Mouse (Mus musculus) olfactory bulb, adult 2 months (tissue): ENCODE results near the gene Olfml2a. TPM values are rescaled to one million over a fixed set of nuclear protein-coding genes. Genes with fewer than 3 reads are reported as not detected.

Experiments
- H3K27ac ChIP-seq: fragments of 200-500 bp; 2 replicates; pipeline ENCODE4 v1.5.1; 2012; ENCODE audit warnings: low read depth, low read length; ENCODE audit not compliant: insufficient read depth
- H3K4me1 ChIP-seq: fragments of 200-500 bp; 2 replicates; pipeline ENCODE4 v1.6.1; 2012; ENCODE audit warnings: low read length; ENCODE audit not compliant: control insufficient read depth, insufficient read depth
- H3K4me3 ChIP-seq: fragments of 200-500 bp; 2 replicates; pipeline ENCODE4 v1.5.1; 2012; ENCODE audit warnings: mild to moderate bottlenecking, low read depth, low read length, moderate library complexity; ENCODE audit not compliant: insufficient read depth
- CTCF ChIP-seq: fragments of 200-500 bp; IDR thresholded peaks from 2 replicates; pipeline ENCODE4 v1.5.1; 2012; ENCODE audit warnings: low read depth, mild to moderate bottlenecking, low read length, moderate library complexity; ENCODE audit not compliant: insufficient read depth
- POLR2A ChIP-seq: fragments of 200-500 bp; IDR thresholded peaks from 2 replicates; pipeline ENCODE4 v1.6.1; 2012; ENCODE audit warnings: mild to moderate bottlenecking, low read depth, low read length, moderate library complexity; ENCODE audit not compliant: insufficient read depth
- WGBS: fragments of 180-500 bp; shearing (Covaris S2); methylation state at CpG from one replicate; pipeline ENCODE4 v1.1.7; 2018; 5-methylcytosine and 5-hydroxymethylcytosine counted together
- polyA plus RNA-seq: library from polyadenylated mRNA; stranded (reverse); fragments of >200 nt; gene quantifications from 2 replicates; pipeline ENCODE4 v1.2.4, GENCODE M21; 2012; ENCODE audit warnings: low replicate concordance; ENCODE audit not compliant: missing spikeins, insufficient read depth, insufficient read length

The Olfml2a gene
- polyA plus RNA-seq, 1 experiment, result not detected

DNA sequence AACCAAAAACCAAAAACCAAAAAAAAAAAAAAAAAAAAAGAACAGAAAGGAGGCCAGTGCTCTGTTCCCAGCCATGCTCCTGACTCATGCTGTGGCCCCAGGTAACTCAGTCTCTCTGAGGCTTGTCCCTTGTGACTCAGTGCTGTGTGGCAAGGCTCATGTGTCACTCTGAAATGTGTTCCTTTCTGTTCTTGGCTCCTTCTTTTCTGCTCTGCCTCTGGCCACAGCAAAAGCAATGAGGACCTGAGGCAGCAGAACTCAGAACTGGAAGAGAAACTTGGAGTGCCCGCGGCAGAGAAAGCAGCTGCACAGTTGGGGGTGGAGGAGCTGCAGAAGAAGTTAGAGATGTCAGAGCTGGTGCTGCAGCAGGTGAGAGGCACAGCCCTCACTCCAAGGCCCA, 42.4 kb downstream of the Olfml2a start:
- 50% methylated on average over 2 of the region's 2 CpGs for WGBS
- no peak for TF ChIP-seq CTCF
- TF ChIP-seq POLR2A, result no peak
- H3K4me3 ChIP-seq, result no peak overlapping the region

DNA sequence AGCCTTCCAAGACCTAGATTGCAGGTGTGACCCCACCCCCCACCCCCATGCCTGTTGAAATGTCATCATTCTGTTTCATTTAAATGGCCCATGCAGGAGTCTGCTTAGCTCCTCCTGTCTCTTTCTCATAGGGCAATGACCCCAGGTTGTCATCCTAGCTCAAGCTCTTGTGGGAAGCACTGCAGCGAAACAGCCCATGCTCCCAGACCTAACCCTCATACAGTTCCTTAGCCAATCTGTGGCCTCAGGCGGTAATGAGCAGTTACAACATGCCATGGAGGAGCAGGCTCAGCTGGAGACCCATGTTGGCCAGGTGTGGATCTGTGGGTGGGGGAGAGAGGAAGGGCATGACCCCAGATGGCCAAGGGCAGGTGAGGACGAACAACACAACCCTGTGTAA, 43.4 kb downstream of the Olfml2a start:
- 90% methylated on average over 3 of the region's 3 CpGs for WGBS
- H3K4me3 ChIP-seq, result no peak overlapping the region
- TF ChIP-seq POLR2A, result no peak
- no peak for TF ChIP-seq CTCF
- H3K4me1 ChIP-seq, result 0 out of 2 replicates have a peak, but pooled peaks cover 3% of the 10 kb centered on the region
- no peak overlapping the region for H3K27ac ChIP-seq

More for the DNA sequence above, 42.4 kb downstream of the Olfml2a start:
- Histone ChIP-seq H3K27ac (no peak overlapping the region), H3K4me1 (0 out of 2 replicates have a peak, but pooled peaks cover 3% of the 10 kb centered on the region)

- H3K4me3 ChIP-seq, result no peak overlapping the region
- 0 out of 2 replicates have a peak, but pooled peaks cover 3% of the 10 kb centered on the region for H3K4me1 ChIP-seq
- TF ChIP-seq CTCF (no peak), POLR2A (no peak)
- WGBS, result 89% methylated on average over 21 of the region's 21 CpGs
- no peak overlapping the region for H3K27ac ChIP-seq
These were observed 44.4 kb downstream of the Olfml2a start for GRCm38 (mm10) chr2:38975941-38976805.

DNA sequence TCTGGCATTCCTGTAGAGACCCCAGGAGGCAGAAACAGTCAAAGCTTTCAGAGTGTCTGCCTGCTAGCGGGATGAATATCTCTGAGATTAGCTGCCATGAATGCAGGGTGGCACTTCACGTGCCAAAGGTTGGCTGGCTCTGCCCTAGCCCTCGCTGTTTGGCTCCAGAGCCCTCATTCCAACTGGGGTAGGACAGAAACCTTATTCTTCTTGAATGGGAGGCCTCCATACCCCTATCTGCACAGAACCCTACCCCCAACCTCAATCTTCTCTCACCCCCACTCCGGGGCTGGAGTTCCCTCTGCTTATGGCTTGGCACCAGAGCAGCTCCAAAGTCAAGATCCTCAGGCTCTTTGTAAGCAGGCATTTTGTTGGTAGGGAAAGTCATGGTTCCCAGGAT, 46.1 kb downstream of the Olfml2a start:
- no peak for TF ChIP-seq CTCF
- no peak for TF ChIP-seq POLR2A
- Histone ChIP-seq H3K4me1 (0 out of 2 replicates have a peak, but pooled peaks cover 3% of the 10 kb centered on the region), H3K27ac (no peak overlapping the region), H3K4me3 (no peak overlapping the region)
- 52% methylated on average over 4 of the region's 4 CpGs for WGBS

GRCm38 (mm10) chr2:38983456-38983855, 51.7 kb downstream of the Olfml2a start:
- TF ChIP-seq CTCF (no peak), POLR2A (no peak)
- WGBS, result 100% methylated on average over 2 of the region's 2 CpGs
- no peak overlapping the region for H3K27ac ChIP-seq
- H3K4me1 ChIP-seq, result no peaks in the 10 kb centered on the region; the same call in 1 of the 2 replicates
- no peak overlapping the region for H3K4me3 ChIP-seq

DNA sequence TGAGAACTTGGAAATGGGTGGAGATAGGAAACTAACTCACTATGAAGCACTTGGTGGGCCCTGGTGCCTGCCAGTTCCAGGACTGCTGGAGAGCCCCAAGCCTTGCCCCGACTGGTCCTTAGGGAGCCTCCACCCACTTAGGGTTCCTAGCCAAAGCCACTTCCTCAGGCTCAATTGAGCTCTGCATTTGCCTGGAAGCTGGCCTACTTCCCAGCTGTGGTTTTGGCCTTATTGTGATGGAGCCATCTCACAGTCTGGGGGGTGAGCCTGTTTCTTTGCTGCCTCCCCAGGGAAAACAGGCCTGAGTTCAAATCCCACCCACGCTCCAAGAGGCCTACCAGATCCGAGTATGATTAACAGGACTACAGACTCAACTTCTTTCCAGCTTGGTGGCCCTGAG, 54.8 kb downstream of the Olfml2a start:
- H3K4me1 ChIP-seq, result no peaks in the 10 kb centered on the region; the same call in 1 of the 2 replicates
- no peak overlapping the region for H3K4me3 ChIP-seq
- H3K27ac ChIP-seq, result no peak overlapping the region
- TF ChIP-seq POLR2A (no peak), CTCF (no peak)
- 42% methylated on average over 3 of the region's 3 CpGs for WGBS

DNA sequence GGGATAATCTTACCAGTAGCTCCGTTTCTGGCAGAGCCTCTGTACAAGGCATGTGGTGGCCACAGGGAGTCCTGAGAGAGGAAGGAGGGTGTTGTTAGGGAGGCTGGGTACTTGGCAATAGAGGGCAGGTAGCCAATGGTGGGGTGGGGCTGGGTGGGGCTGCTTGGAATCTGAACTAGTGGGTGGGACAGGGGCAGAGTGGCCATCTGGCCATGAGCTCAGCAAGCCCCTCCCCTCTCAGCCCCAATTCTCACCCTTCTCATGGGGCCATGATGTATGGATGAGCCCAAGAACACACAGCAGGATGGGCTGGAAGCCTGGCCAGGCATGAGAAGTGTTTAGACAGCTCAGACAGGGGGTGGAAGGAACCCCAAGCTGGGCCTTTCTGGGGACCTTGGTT, 55.6 kb downstream of the Olfml2a start:
- WGBS, result 52% methylated on average over 1 of the region's 1 CpGs

DNA sequence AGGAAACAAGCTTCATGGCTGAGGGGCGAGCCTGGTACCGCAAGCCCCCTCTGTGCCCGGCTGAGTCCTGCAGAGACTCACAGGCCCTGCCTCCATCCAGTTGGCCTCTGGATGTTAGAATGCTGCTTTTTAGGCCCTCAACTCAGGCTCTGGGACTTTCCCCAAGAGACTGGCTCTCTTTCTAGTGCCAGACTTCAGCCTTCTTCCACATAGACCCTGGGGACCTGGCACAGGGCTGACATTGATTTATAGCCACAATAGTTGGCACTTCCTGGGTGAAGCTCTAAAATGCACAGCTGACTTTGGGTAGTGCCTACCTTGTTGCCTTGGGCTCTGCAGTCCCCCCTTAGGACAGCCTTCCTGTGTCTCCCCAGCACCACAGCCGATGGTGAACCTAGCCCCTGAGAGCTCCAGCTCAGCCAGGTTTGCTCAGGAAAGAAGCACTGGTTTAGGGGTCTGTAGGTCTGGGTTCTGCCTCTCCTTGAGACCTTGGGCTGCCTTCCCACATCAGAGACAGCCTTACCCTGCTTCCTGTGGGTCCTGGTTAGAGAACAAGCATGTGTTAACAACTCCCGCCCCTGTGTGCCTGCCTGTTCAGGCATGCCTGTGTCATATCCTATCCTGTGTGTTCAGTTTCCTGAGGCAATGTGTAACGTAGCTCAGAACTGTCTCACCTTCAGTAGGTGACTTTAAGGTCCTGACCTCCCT, 56.2 kb downstream of the Olfml2a start:
- Histone ChIP-seq H3K4me1 (no peaks in the 10 kb centered on the region; the same call in 1 of the 2 replicates), H3K27ac (no peak overlapping the region), H3K4me3 (no peak overlapping the region)
- WGBS, result 87% methylated on average over 6 of the region's 6 CpGs
- TF ChIP-seq CTCF (no peak), POLR2A (no peak)

More for the DNA sequence above, 55.6 kb downstream of the Olfml2a start:
- TF ChIP-seq CTCF (no peak), POLR2A (no peak)
- Histone ChIP-seq H3K4me1 (no peaks in the 10 kb centered on the region; the same call in 1 of the 2 replicates), H3K4me3 (no peak overlapping the region), H3K27ac (no peak overlapping the region)

DNA sequence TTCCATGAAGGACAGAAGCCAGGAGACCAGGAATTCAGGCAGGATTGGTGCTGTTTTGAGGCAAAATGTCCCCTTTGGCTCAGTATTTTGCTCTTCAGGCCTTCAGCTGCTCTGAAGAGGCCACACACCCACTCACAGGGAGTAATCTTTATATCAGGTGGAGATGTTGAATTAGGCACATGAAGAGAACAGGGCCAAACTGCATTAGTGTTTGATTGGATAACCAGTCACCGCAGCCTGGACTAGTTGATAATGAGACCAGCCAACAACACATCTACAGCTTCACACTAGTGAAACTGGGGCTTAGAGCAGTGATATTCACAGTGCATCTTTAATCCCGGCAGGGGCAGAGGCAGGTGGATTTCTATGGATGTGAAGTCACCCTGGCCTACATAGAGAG, 57.2 kb downstream of the Olfml2a start:
- H3K4me1 ChIP-seq, result no peaks in the 10 kb centered on the region; the same call in 1 of the 2 replicates
- no peak for TF ChIP-seq POLR2A
- TF ChIP-seq CTCF, result no peak
- WGBS, result 94% methylated on average over 2 of the region's 2 CpGs
- H3K4me3 ChIP-seq, result no peak overlapping the region
- H3K27ac ChIP-seq, result no peak overlapping the region
